Mouse (Mus musculus) B cell, adult 2 months (primary cell): ENCODE measurements around the gene Arhgef19.
A peak's percentile ranks its signal among the peaks of the same experiment; 100 is the strongest.

ENCODE experiments used
- DNase-seq, 2 experiments: peaks; one replicate each; pipeline ENCODE4 v3.0.0; 2022

Gene Arhgef19

GRCm38 (mm10) chr4:141238492-141239387, 559 bp upstream of the Arhgef19 start:
- DNase-seq, result no peak

DNA sequence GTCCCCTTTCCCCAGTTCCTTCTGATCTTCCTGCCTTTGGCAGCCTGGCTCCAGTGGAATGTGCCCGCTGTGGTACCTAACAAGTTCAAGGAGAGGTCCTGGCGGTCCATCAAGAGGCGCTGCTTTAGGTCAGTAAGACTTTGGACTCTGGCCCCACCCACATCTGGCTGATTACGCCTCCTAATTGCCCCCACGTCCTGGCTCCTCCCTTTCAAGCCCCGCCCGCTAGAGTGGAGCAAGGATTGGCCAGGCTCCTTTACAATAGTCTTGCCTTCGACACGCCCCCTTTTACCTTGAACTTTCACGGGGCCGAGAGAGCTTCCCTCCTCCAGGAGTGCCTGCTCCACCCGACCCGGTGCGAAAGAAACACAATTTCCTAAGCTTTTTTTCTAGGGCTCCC, 1.3 kb downstream of the Arhgef19 start:
- DNase-seq, result no peak

DNA sequence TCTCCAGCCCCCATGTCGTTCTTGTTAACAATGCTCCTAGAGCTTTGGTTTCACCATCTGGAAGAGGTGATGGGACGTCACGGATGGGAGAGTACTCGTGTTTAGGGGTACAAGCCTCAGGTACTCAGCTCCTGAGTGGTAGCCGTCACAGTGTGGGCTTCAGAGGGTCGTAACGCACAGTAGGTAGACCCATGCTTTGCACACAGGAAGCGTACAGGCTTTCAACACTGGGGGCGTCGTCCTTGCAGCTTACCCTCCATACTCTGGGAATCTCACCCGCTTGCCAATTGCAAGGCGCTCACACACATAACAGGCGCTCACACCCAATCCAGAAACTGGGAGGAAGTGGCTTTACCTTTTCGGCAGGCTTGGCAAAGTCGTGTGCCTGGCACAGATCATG, 2.6 kb downstream of the Arhgef19 start:
- DNase-seq, result no peak

DNA sequence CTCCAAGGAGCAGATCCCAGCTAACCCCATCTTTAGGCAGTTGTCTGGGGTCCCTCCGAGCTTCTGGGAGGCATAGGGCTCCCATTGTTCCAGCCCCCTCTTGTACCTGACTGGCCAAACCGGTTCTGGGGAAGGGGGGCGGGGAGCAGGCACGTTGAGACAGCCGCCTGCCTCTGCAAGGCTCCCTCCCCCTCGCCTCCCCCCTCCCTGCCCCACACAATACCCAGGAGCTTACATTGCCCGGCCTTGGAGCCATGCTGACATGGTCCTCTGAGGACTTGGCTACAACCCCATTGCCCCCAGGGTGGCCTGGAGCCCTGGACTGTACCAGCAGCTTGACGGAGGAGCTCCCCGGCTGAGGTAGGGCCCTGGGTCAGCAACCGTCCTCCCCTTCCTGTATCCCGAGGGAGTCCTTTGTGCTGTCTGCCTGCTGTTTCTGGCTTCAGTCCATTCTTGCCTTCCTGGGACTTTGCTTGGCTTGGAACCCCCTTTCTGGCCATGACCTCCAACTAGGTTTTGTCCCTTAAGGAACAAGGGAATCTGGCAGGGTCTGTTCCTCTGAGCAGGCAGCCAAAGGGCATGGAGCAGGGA, 3.4 kb downstream of the Arhgef19 start:
- DNase-seq, result no peak

DNA sequence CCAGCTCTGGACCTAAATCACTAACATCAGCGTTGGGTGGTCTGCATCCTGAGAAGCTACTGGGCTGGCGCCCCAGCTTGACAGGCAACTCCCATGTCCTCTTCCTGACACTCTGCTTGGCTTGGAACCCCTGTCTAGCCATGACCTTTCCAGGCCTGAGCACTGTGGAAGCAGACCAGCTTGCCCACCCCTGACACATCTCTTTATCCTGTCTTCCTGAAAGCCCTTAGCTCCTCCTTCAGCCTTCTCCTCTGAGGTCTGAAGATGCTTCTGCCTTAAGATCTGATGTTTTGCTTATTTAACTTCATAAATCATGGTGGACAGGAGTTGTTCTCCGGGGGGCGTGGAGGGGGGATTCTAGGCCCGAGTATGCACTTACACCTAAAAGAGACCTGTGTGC, 4.3 kb downstream of the Arhgef19 start:
- DNase-seq, result no peak

- no peak for DNase-seq
Observed at GRCm38 (mm10) chr4:141244401-141244800, 5.1 kb downstream of the Arhgef19 start.

DNA sequence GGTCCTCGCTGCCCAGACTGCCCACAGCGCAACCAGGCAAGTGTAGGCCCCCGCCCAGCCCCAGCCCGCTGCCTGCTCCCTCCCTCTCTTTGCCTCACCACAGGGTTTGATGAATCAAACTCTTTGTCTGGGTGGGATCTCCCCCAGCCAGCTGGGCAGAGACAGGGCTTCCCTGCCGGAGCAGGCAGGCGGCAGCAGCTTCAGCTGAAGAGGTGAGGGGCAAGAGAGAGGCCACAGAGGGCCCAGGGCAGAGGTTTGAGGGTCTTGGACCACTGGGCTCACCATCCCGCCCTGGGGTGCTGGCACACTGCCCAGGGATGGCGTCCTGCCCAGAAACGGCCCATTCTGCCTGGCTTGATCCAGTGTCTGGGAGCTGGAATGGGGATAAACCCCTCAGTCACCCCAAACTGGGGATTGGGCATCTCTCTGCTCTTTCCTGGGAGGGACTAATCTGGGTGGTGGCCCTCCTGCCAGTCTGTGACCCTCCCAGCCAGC, 5.7 kb downstream of the Arhgef19 start:
- DNase-seq, result no peak

- no peak for DNase-seq
Observed at GRCm38 (mm10) chr4:141246089-141246997, 7.0 kb downstream of the Arhgef19 start.

- no peak for DNase-seq
Observed at GRCm38 (mm10) chr4:141246998-141247350, 7.7 kb downstream of the Arhgef19 start.

DNA sequence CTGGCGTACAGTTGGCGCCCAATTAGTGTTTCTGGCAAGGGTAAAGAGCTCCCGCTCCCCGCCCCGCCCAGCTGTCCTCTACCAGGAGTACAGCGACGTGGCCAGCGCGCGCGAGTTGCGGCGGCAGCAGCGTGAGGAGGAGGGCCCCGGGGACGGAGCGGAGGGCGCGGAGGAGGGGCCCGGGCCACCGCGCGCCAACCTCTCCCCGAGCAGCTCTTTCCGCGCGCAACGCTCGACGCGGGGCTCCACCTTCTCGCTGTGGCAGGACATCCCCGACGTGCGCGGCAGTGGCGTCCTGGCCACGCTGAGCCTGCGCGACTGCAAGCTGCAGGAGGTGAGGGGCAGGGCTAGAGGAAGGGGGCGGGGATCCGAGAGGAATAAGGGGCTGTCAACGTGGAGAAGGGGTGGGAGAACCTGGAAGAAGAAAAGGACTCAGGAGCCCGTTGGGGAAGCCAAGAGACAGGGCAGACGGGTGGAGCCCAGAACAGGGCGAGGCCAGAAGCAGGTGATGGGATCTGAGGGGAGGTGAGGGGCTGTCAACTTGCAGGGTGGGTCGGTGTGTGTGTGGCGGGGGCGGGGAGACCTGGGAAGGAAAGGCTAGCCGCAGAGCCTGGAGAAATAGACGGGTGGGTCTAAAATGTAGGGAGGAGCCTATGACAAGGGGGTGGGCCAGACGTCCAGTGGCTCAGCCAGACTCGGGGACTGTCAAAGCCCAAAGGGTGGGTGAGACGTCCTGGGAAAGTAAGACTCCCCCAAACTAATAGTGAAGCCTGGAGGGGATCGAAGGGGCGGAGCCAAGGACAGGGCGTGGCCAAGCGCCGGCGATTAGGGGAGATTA, 8.7 kb downstream of the Arhgef19 start:
- no peak for DNase-seq

DNA sequence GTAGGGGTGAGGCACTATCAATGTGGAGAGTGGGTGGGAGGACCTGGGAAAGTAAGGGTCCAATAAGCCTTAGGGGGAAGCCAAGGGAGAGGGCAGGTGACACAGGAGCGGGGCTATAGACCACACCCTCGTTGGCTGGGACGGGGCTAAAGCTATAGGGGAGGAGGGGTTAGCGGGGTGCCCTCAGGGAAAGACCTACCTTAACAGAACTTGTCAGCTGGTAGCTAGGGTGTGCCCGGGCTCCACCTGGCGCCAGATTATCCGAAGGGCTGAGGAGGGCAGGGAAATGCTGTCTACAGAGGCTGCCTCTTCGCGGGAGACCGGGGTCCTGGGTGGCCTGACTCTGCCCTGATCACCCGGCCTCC, 9.3 kb downstream of the Arhgef19 start:
- no peak for DNase-seq

- DNase-seq, result no peak
Observed at GRCm38 (mm10) chr4:141249383-141249782, 10.1 kb downstream of the Arhgef19 start.

GRCm38 (mm10) chr4:141251071-141251470, 11.8 kb downstream of the Arhgef19 start:
- DNase-seq, result no peak

GRCm38 (mm10) chr4:141252641-141253040, 13.3 kb downstream of the Arhgef19 start:
- peak in 1 of 2 experiments; percentile 21 for DNase-seq

- DNase-seq, result no peak
Observed at GRCm38 (mm10) chr4:141254234-141254633, 14.9 kb downstream of the Arhgef19 start.

GRCm38 (mm10) chr4:141257440-141257839, 18.1 kb downstream of the Arhgef19 start:
- peak; percentile 61 to 64 for DNase-seq

- no peak for DNase-seq
Observed at GRCm38 (mm10) chr4:141259413-141259812, 20.1 kb downstream of the Arhgef19 start.

DNA sequence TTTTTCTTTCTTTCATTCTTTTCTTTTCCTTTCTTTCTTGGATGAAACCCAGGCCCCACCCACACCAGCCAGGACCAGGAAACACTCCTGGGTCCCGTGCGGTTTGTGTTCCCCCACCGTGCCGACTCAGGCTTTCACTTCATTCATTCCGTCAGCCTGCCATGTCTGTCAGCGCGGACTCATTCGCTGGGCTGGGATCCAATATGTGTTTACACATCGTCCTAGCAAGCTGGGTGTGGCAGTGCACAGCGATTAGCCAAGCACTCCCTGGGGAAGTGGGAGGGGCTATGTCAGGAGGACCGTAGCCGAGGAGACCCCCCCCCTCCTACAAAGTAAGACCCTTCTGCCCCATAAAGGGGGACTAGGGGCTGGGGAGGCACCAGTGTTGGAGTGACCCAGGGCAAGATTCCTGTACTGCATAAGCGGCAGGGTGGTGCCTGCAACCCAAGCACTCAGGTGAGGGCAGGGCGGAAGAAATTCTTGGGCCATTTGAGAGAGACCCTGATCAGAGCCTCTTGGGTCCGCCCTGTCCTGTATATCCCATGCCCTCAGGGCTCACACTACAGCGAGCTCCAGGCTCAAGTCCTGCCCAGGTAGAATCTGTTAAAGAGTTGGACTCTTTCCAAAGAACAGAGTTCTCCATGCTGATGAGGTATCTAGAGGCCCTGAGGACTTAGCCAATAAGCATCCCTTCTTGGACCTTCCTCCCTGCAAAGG, 20.9 kb downstream of the Arhgef19 start:
- DNase-seq, result no peak

GRCm38 (mm10) chr4:141262906-141263637, 23.8 kb downstream of the Arhgef19 start:
- DNase-seq, result no peak

DNA sequence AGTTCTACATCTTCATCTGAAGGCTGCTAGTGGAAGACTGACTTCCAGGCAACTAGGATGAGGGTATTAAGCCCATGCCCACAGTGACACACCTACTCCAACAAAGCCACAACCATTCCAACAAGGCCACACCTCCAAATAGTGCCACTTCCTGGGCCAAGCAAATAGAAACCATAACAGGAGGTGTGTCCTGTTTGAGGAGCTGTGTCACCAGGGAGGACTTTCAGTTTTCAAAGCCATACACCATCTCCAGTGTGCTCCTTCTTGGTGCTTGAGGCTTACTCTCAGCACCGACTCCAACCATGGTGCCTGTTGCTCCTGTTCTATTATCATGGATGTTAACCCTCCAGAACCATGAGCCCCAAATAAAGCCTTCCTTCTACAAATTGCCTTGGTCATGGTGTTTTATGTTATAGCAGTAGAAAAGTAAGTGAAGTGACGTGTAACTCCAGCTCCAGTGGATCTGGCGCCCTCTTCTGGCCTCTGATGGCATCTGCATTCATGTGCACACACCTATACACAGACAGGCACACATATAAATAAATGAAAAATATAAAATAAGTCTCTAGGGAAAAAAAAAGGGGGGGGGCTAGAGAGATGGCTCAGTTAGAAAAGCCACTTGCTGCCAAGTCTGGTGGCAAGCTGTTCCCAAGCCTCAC, 26.8 kb downstream of the Arhgef19 start:
- DNase-seq, result no peak
